ENCODE assay signal across 9 mouse cellular contexts in genomic region chr4:7829126-7829525, GRCm38 (mm10).
"Had no signal": no experiment of that assay in that cellular context is flagged by ENCODE, and none has a peak within 500 bp of the region (broad histone marks: within the 10 kb centered on the region; RNA-seq: fewer than 3 reads in every experiment).

No protein-coding gene starts in this region.

- H3K4me1 ChIP-seq: limb, embryonic 15.5 days; liver, embryonic 13.5 days; midbrain, embryonic 13.5 days had no signal

- DNase-seq: kidney, postnatal 25 days; liver, embryonic 13.5 days; lung, adult 18-20 months; lung, postnatal 36 days; right cerebral cortex, postnatal 14 days; thymus, postnatal 4 days had no signal

- H3K9ac ChIP-seq: limb, embryonic 15.5 days; liver, embryonic 13.5 days; midbrain, embryonic 13.5 days had no signal

- H3K4me2 ChIP-seq: limb, embryonic 15.5 days; liver, embryonic 13.5 days; midbrain, embryonic 13.5 days had no signal

- H3K36me3 ChIP-seq: limb, embryonic 15.5 days; liver, embryonic 13.5 days; midbrain, embryonic 13.5 days had no signal

- H3K4me3 ChIP-seq: left cerebral cortex, adult 2 months; limb, embryonic 15.5 days; liver, embryonic 13.5 days; midbrain, embryonic 13.5 days had no signal

- H3K27ac ChIP-seq: left cerebral cortex, adult 2 months; limb, embryonic 15.5 days; liver, embryonic 13.5 days; midbrain, embryonic 13.5 days had no signal

- H3K27me3 ChIP-seq: limb, embryonic 15.5 days; liver, embryonic 13.5 days; midbrain, embryonic 13.5 days had no signal

- ATAC-seq: midbrain, embryonic 13.5 days had no signal

- H3K9me3 ChIP-seq: limb, embryonic 15.5 days; liver, embryonic 13.5 days; midbrain, embryonic 13.5 days had no signal
